Mouse (Mus musculus): ENCODE results near the gene Amz2.

DNA sequence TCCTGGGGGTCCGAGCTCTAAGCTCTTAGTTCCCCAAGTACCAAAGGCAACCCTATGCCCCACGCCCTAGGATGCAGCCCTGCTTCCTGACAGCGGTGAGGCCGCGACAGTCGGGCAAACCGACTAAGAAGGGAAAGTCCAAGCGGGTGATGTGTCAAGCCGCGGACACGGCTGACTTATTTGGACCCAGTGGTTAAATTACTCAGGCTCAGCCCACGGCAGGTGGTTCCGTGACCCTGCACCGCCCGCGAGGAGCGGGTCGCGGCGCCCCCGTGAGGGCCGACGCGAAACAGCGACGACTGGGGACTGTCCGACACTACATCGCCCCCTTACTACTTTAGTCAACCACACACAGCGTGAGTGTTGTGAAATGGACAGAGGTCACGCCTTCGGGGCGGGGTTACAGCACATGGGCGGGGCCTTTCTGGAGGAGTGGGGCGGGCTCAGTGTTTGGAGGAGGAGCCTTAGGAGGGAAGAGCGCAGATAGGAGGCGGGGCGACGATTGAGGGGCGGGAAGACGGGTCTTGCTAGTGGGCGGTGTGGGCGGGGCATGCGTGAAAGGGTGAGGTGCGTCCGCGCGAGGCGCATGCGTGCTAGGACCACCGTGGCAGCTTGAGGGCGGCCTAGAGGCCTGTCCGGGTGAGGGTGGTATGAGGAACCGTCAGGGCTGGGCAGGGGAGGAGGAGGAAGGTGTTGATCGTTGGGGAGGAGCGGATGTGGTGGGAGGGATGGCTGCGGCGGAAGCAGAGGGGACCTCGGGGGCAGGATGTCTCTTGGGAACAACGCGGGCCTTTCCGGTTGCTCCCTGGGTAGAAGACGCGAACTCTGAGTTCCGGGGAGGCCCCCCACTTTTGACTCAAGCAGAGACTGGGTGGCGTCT is at the start of gene Amz2:
- peak; percentile 88 for TF ChIP-seq CTCF (conservative IDR thresholded peaks at IDR 0.05; ENCODE audit: insufficient read depth, insufficient read length, low read depth, low read length)
- peak; percentile 75 for TF ChIP-seq POLR2A (IDR thresholded peaks at IDR 0.05; ENCODE audit: low read depth, low read length)

Measured in kidney, adult 2 months (tissue).